Mouse (Mus musculus) kidney, postnatal 4 days (tissue): ENCODE data around the gene Gm20388.
"Not testable (repeated sequence)": the region's sequence is repeated elsewhere in the genome, so short reads cannot be mapped to it uniquely, and the experiment has no call there.

Experiments used
- DNase-seq, 2 experiments: peaks; one replicate each; pipeline ENCODE4 v3.0.0; 2021; ENCODE audit warnings: mixed read lengths in 2 of 2

Gm20388 gene

GRCm38 (mm10) chr8:121395316-121395715, 1484.7 kb downstream of the Gm20388 start:
- DNase-seq = peak; percentile 66 to 75

- DNase-seq = peak; percentile 63 to 76
Measured at GRCm38 (mm10) chr8:121396151-121396550, 1485.5 kb downstream of the Gm20388 start.

- peak in 1 of 2 experiments; percentile 60 for DNase-seq
Measured at GRCm38 (mm10) chr8:121397201-121397698, 1486.6 kb downstream of the Gm20388 start.

GRCm38 (mm10) chr8:121398081-121398480, 1487.4 kb downstream of the Gm20388 start:
- DNase-seq = peak; percentile 52 to 63

GRCm38 (mm10) chr8:121398724-121399123, 1488.1 kb downstream of the Gm20388 start:
- DNase-seq = no peak

- DNase-seq = peak in 1 of 2 experiments; percentile 31
Measured at GRCm38 (mm10) chr8:121399173-121399572, 1488.5 kb downstream of the Gm20388 start.

GRCm38 (mm10) chr8:121400581-121400980, 1489.9 kb downstream of the Gm20388 start:
- DNase-seq = peak; percentile 62 to 72

- no peak for DNase-seq
Measured at GRCm38 (mm10) chr8:121403821-121404220, 1493.2 kb downstream of the Gm20388 start.

- peak in 1 of 2 experiments; percentile 39 for DNase-seq
Measured at GRCm38 (mm10) chr8:121418081-121418480, 1507.4 kb downstream of the Gm20388 start.

- DNase-seq = no peak
Measured at GRCm38 (mm10) chr8:121419551-121419950, 1508.9 kb downstream of the Gm20388 start.

- no peak for DNase-seq
Measured at GRCm38 (mm10) chr8:121421009-121421408, 1510.4 kb downstream of the Gm20388 start.

- DNase-seq = no peak
Measured at GRCm38 (mm10) chr8:121424080-121424479, 1513.4 kb downstream of the Gm20388 start.

GRCm38 (mm10) chr8:121424600-121424999, 1514.0 kb downstream of the Gm20388 start:
- peak; percentile 57 to 74 for DNase-seq

GRCm38 (mm10) chr8:121431499-121431898, 1520.9 kb downstream of the Gm20388 start:
- DNase-seq = peak; percentile 62 to 71

GRCm38 (mm10) chr8:121433466-121433865, 1522.8 kb downstream of the Gm20388 start:
- peak; percentile 38 to 47 for DNase-seq

GRCm38 (mm10) chr8:121436656-121437055, 1526.0 kb downstream of the Gm20388 start:
- DNase-seq = peak in 1 of 2 experiments; percentile 42

- no peak for DNase-seq
Measured at GRCm38 (mm10) chr8:121437506-121437905, 1526.9 kb downstream of the Gm20388 start.

- DNase-seq = peak; percentile 38 to 60
Measured at GRCm38 (mm10) chr8:121438111-121438510, 1527.5 kb downstream of the Gm20388 start.

- no peak for DNase-seq
Measured at GRCm38 (mm10) chr8:121439351-121439750, 1528.7 kb downstream of the Gm20388 start.

GRCm38 (mm10) chr8:121443361-121443760, 1532.7 kb downstream of the Gm20388 start:
- peak in 1 of 2 experiments; percentile 45 for DNase-seq

- not testable (repeated sequence) for DNase-seq
Measured at GRCm38 (mm10) chr8:121444521-121444920, 1533.9 kb downstream of the Gm20388 start.

GRCm38 (mm10) chr8:121445027-121445471, 1534.4 kb downstream of the Gm20388 start:
- DNase-seq = no peak

- no peak for DNase-seq
Measured at GRCm38 (mm10) chr8:121446133-121446532, 1535.5 kb downstream of the Gm20388 start.

- peak; percentile 30 to 40 for DNase-seq
Measured at GRCm38 (mm10) chr8:121446862-121447261, 1536.2 kb downstream of the Gm20388 start.

- no peak for DNase-seq
Measured at GRCm38 (mm10) chr8:121450211-121450610, 1539.6 kb downstream of the Gm20388 start.
